Mouse (Mus musculus): ENCODE measurements at regions not wholly inside any gene's neighbourhood (a gene's known extent, or its start where the extent isn't known, plus 50 kb on each side); places are given as distances from the start of the nearest gene placed in this dataset.

- TF ChIP-seq CTCF (IDR thresholded peaks at IDR 0.05; ENCODE audit: low read depth, low read length), result no peak
- no peak for TF ChIP-seq POLR2A (IDR thresholded peaks at IDR 0.05; ENCODE audit: borderline replicate concordance, low read depth, low read length)
These were observed 292.6 kb downstream of the Nuf2 start for GRCm38 (mm10) chr1:169238671-169239090.
